Mouse (Mus musculus) MEL (cell line): ENCODE data around the gene Lmbr1.

Source experiments
- CHD1 ChIP-seq: IDR thresholded peaks from 2 replicates; pipeline ENCODE4 v1.6.1; 2012; ENCODE audit warnings: low read depth, mild to moderate bottlenecking, inconsistent platforms, low read length, improper control_type of control experiment
- CTCF ChIP-seq, 3 experiments: IDR thresholded peaks in 2 of 3; conservative IDR thresholded peaks in 1 of 3; 2 replicates each; pipeline ENCODE4 v1.5.1; 2011 to 2012; ENCODE audit warnings: low read length in 3 of 3, low read depth in 2 of 3, mild to moderate bottlenecking in 2 of 3, improper control_type of control experiment in 1 of 3, inconsistent platforms in 1 of 3, mixed read lengths in 1 of 3, moderate library complexity in 1 of 3; ENCODE audit not compliant: control insufficient read depth in 1 of 3, insufficient read depth in 1 of 3, poor library complexity in 1 of 3, severe bottlenecking in 1 of 3
- EP300 ChIP-seq, 2 experiments: IDR thresholded peaks; 2 replicates each; pipeline ENCODE4 v1.6.1; 2011; ENCODE audit warnings: improper control_type of control experiment in 2 of 2, low read length in 2 of 2, low read depth in 1 of 2, mild to moderate bottlenecking in 1 of 2
- HCFC1 ChIP-seq: IDR thresholded peaks from 2 replicates; pipeline ENCODE4 v1.6.1; 2012; ENCODE audit warnings: low read depth, mild to moderate bottlenecking, inconsistent platforms, low read length, improper control_type of control experiment, moderate library complexity
- MYC ChIP-seq: IDR thresholded peaks from 2 replicates; pipeline ENCODE4 v1.6.1; 2011; ENCODE audit warnings: low read depth, mild to moderate bottlenecking, low read length, improper control_type of control experiment, moderate library complexity
- POLR2A ChIP-seq, 2 experiments: IDR thresholded peaks; 2 replicates each; pipeline ENCODE4 v1.6.1; 2011 to 2012; ENCODE audit warnings: low read length in 2 of 2, mild to moderate bottlenecking in 2 of 2, control low read depth in 1 of 2, improper control_type of control experiment in 1 of 2, low read depth in 1 of 2, moderate library complexity in 1 of 2; ENCODE audit not compliant: control insufficient read depth in 1 of 2, insufficient read depth in 1 of 2, poor library complexity in 1 of 2
- POLR2AphosphoS2 ChIP-seq: IDR thresholded peaks from 2 replicates; pipeline ENCODE4 v1.6.1; 2011; ENCODE audit warnings: low read length, improper control_type of control experiment
- UBTF ChIP-seq: IDR thresholded peaks from 2 replicates; pipeline ENCODE4 v1.6.1; 2012; ENCODE audit warnings: low read depth, mild to moderate bottlenecking, inconsistent platforms, low read length, improper control_type of control experiment, moderate library complexity, borderline replicate concordance; ENCODE audit not compliant: insufficient read depth
- USF2 ChIP-seq, 2 experiments: IDR thresholded peaks; 2 replicates each; pipeline ENCODE4 v1.6.1; 2011 to 2012; ENCODE audit warnings: improper control_type of control experiment in 2 of 2, low read length in 2 of 2, borderline replicate concordance in 1 of 2, inconsistent platforms in 1 of 2, low read depth in 1 of 2, mild to moderate bottlenecking in 1 of 2; ENCODE audit not compliant: insufficient read depth in 1 of 2

GRCm38 (mm10) chr5:29244769-29245168, 133.4 kb downstream of the Lmbr1 start:
- TF ChIP-seq MYC (no peak), POLR2A (IDR thresholded peaks at IDR 0.05; ENCODE audit: control insufficient read depth in 1 of 2, insufficient read depth in 1 of 2, low read depth in 1 of 2, low read length in 2 of 2, poor library complexity in 1 of 2) (no peak), CTCF (IDR thresholded peaks at IDR 0.05 in 2 of 3, conservative IDR thresholded peaks at IDR 0.05 in 1 of 3; ENCODE audit: control insufficient read depth in 1 of 3, insufficient read depth in 1 of 3, low read depth in 2 of 3, low read length in 3 of 3, poor library complexity in 1 of 3, severe bottlenecking in 1 of 3) (no peak), CHD1 (no peak), EP300 (IDR thresholded peaks at IDR 0.05; ENCODE audit: low read depth in 1 of 2, low read length in 2 of 2) (no peak), POLR2AphosphoS2 (no peak), USF2 (IDR thresholded peaks at IDR 0.05; ENCODE audit: borderline replicate concordance in 1 of 2, insufficient read depth in 1 of 2, low read depth in 1 of 2, low read length in 2 of 2) (no peak), UBTF (no peak), HCFC1 (no peak)
